Mouse (Mus musculus): ENCODE measurements around the gene Vmn2r81. TPM values are rescaled to one million over a fixed set of nuclear protein-coding genes. Genes with fewer than 3 reads are reported as not detected.
A peak's percentile ranks its signal among the peaks of the same experiment; 100 is the strongest.
"Not testable (repeated sequence)": the region's sequence is repeated elsewhere in the genome, so short reads cannot be mapped to it uniquely, and the experiment has no call there.

The Vmn2r81 gene
- polyA plus RNA-seq (2014; fragmentation: Nextera tagmentation; extraction: Ambion mirVana), result not detected in 2 replicates

DNA sequence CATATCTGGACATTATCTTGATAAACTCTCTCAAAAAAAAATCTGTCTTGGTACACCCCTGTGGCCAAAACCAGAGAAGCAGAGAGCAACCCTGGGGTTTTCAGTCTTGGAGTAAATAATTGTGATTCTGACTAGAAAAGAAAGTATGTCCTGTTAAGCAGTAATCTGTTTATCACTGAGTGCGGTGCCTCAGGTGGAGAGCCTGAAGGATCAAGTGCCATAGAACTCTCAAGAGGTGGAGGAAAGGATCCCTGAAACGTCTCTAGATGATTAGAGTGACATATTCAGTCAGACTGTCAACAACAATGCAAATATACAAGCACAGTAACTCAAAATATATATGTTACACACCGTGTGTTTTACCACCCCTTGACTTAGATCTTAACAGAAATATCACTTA, at the start of gene Vmn2r81:
TSS of gene Vmn2r81 (plus strand) at position 301 of the 400 bp plus-strand sequence.
- H3K4me1 ChIP-seq (replicated peaks; ENCODE audit: control insufficient read depth, insufficient read depth, low read length); H3K9me3 ChIP-seq (ENCODE audit: control insufficient read depth, low read length); H3K4me2 ChIP-seq (ENCODE audit: low read length); H3K4me3 ChIP-seq (ENCODE audit: low read depth, low read length); DNase-seq (ENCODE audit: low spot score); ATAC-seq (replicated peaks; ENCODE audit: low FRiP score, low TSS enrichment, low read depth); H3K27ac ChIP-seq (ENCODE audit: low read depth); H3K27me3 ChIP-seq (replicated peaks; ENCODE audit: control insufficient read depth, insufficient read depth, low read length); H3K36me3 ChIP-seq (ENCODE audit: control insufficient read depth, insufficient read depth, low read length); H3K9ac ChIP-seq (ENCODE audit: low read length): not testable (repeated sequence)
- 60% methylated on average over 2 of the region's 3 CpGs for WGBS

DNA sequence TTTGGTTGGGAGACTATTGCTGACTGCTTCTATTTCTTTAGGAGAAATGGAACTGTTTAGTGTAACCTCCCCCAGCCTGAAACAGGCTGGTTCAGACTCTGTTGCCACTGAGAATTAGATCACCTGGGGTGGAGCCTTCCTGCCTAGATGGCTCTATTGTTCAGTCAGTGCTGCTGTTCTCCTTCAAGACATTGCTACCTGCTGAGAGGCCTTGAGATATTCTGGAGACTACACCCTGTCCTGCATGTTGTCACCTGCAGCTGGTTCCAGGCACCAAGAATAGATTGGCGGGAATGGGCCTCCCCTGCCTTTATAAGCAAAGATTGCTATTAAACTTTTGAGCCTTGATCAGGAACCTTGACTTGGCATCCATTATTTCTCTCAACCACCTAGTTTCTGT, 47.5 kb upstream of the Vmn2r81 start:
- not testable (repeated sequence) for H3K4me1 ChIP-seq (replicated peaks; ENCODE audit: control insufficient read depth, insufficient read depth, low read length); H3K27ac ChIP-seq (ENCODE audit: low read depth); DNase-seq (ENCODE audit: low spot score); H3K9me3 ChIP-seq (ENCODE audit: control insufficient read depth, low read length); H3K9ac ChIP-seq (ENCODE audit: low read length); H3K36me3 ChIP-seq (ENCODE audit: control insufficient read depth, insufficient read depth, low read length); H3K4me2 ChIP-seq (ENCODE audit: low read length); ATAC-seq (replicated peaks; ENCODE audit: low FRiP score, low TSS enrichment, low read depth); H3K4me3 ChIP-seq (ENCODE audit: low read depth, low read length); H3K27me3 ChIP-seq (replicated peaks; ENCODE audit: control insufficient read depth, insufficient read depth, low read length)
- 88% methylated on average over 1 of the region's 1 CpGs for WGBS

DNA sequence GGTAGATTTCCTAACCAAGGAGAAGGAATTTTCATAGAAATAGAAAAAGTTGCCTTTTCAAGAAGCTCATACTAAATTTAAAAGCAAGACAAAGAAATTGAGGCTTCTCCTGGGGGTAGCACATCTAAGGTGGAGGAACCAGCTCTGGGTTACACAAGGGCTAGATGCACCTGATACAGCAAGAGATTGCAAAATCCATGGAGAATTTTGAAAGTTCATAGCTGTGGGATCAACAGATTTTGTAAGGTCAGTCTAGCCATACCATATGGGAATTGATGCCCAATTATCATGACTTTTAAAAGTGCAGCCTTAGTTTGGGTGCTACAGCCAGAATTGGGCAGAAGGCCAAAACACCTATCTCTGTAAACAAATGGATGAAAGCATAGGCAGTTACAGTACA, 27.1 kb upstream of the Vmn2r81 start:
- no peak overlapping the region for H3K4me3 ChIP-seq (ENCODE audit: low read depth, low read length)
- no peaks in the 10 kb centered on the region for H3K4me1 ChIP-seq (replicated peaks; ENCODE audit: control insufficient read depth, insufficient read depth, low read length)
- no peak overlapping the region for H3K27ac ChIP-seq (ENCODE audit: low read depth)
- no peak overlapping the region for H3K4me2 ChIP-seq (ENCODE audit: low read length)
- no peaks in the 10 kb centered on the region for H3K36me3 ChIP-seq (ENCODE audit: control insufficient read depth, insufficient read depth, low read length)
- H3K27me3 ChIP-seq (replicated peaks; ENCODE audit: control insufficient read depth, insufficient read depth, low read length), result no peaks in the 10 kb centered on the region
- ATAC-seq (replicated peaks; ENCODE audit: low FRiP score, low TSS enrichment, low read depth), result no peak
- no peaks in the 10 kb centered on the region for H3K9me3 ChIP-seq (ENCODE audit: control insufficient read depth, low read length)
- H3K9ac ChIP-seq (ENCODE audit: low read length), result no peak overlapping the region
- DNase-seq (ENCODE audit: low spot score), result no peak

DNA sequence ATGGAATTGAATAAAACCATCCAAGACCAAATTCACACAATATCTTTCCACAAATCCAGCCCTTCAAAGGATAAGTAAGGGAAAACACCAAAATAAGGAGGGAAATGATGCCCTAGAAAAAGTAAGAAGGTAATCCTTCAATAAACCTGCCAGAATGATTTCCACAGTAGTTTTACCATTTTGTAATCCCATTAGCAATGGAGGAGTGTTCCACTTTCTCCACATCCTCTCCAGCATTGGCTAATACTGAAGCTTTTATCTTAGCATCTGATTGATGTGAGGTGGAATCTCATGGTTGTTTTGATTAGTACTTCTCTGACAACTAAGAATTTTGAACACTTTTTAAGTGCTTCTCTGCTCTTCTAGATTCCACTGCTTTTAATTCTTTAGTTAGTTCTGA, 25.9 kb upstream of the Vmn2r81 start:
- ATAC-seq (replicated peaks; ENCODE audit: low FRiP score, low TSS enrichment, low read depth), result no peak
- Histone ChIP-seq H3K4me1 (replicated peaks; ENCODE audit: control insufficient read depth, insufficient read depth, low read length) (no peaks in the 10 kb centered on the region), H3K36me3 (ENCODE audit: control insufficient read depth, insufficient read depth, low read length) (no peaks in the 10 kb centered on the region), H3K4me2 (ENCODE audit: low read length) (no peak overlapping the region), H3K27ac (ENCODE audit: low read depth) (no peak overlapping the region), H3K27me3 (replicated peaks; ENCODE audit: control insufficient read depth, insufficient read depth, low read length) (no peaks in the 10 kb centered on the region), H3K9ac (ENCODE audit: low read length) (no peak overlapping the region), H3K9me3 (ENCODE audit: control insufficient read depth, low read length) (no peaks in the 10 kb centered on the region), H3K4me3 (ENCODE audit: low read depth, low read length) (no peak overlapping the region)
- no peak for DNase-seq (ENCODE audit: low spot score)

DNA sequence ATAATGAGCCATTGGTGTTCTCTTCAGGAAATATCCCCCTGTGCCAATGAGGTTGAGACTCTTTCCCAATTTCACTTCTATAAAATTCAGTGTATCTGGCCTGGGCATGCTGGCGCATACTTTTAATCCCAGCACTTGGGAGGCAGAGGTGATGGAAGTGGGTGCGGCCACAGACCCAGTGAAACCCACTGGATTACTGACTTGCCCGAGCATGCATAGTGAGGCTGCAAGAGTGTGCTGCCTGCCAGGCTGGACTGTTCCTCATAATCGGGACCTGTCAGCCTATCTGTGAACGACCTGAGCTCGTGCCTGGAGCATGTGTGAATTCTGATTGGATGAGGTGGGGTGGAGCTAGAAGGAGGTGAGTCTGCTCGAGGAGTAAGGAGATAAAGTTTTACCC, 25.3 kb upstream of the Vmn2r81 start:
- no peaks in the 10 kb centered on the region for H3K27me3 ChIP-seq (replicated peaks; ENCODE audit: control insufficient read depth, insufficient read depth, low read length)
- H3K4me3 ChIP-seq (ENCODE audit: low read depth, low read length), result no peak overlapping the region
- H3K27ac ChIP-seq (ENCODE audit: low read depth), result no peak overlapping the region
- no peak for DNase-seq (ENCODE audit: low spot score)
- H3K9ac ChIP-seq (ENCODE audit: low read length), result no peak overlapping the region
- no peaks in the 10 kb centered on the region for H3K4me1 ChIP-seq (replicated peaks; ENCODE audit: control insufficient read depth, insufficient read depth, low read length)
- WGBS, result 72% methylated on average over 7 of the region's 7 CpGs
- no peaks in the 10 kb centered on the region for H3K9me3 ChIP-seq (ENCODE audit: control insufficient read depth, low read length)
- ATAC-seq (replicated peaks; ENCODE audit: low FRiP score, low TSS enrichment, low read depth), result no peak
- H3K36me3 ChIP-seq (ENCODE audit: control insufficient read depth, insufficient read depth, low read length), result no peaks in the 10 kb centered on the region
- no peak overlapping the region for H3K4me2 ChIP-seq (ENCODE audit: low read length)

DNA sequence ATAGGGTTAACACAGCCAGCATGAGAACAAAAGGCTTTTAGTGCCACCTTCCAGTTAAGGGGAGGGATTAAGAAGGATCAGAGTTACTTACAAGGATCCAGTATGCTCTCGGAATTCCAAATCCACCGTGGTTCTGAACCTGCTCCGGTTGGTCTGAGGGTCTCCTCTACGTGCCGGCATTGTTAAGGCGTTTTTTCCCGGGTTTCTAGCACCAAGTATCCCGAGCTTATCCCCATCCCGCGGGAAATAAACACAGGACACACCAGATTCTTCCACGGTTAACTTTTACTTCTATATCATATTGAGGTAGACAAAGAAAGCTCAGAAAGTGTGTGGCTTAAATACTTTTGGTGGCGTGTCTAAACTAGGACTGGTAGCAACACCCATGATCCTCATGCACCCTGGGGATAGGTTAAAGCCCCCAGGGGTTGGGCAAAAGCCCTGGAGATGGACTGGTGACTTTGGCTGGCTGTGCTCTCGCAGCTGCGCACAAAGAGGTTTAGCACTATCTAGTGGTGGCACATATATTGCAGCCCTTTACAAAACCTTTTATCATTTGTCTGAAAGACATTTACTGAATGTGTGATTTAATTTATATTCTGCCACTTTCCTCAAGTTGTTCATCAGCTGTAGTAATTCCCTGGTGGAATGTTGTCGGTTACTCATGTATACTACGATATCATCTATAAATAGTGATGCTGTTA, 74.7 kb downstream of the Vmn2r81 start:
- Histone ChIP-seq H3K27ac (ENCODE audit: low read depth) (peak overlapping the region; percentile 43; the same call in 1 of the 2 replicates), H3K4me2 (ENCODE audit: low read length) (peak overlapping the region; percentile 28), H3K9ac (ENCODE audit: low read length) (0 out of 2 replicates have a peak overlapping the region, but pooled peaks have one; percentile 7), H3K4me3 (ENCODE audit: low read depth, low read length) (peak overlapping the region; percentile 22)
- H3K9me3 ChIP-seq (ENCODE audit: control insufficient read depth, low read length); H3K27me3 ChIP-seq (replicated peaks; ENCODE audit: control insufficient read depth, insufficient read depth, low read length); H3K4me1 ChIP-seq (replicated peaks; ENCODE audit: control insufficient read depth, insufficient read depth, low read length); H3K36me3 ChIP-seq (ENCODE audit: control insufficient read depth, insufficient read depth, low read length): not testable (repeated sequence)
- peak; percentile 66; the same call in 1 of the 2 replicates for ATAC-seq (replicated peaks; ENCODE audit: low FRiP score, low TSS enrichment, low read depth)
- WGBS, result 5% methylated on average over 16 of the region's 16 CpGs
- DNase-seq (ENCODE audit: low spot score), result peak; percentile 58

DNA sequence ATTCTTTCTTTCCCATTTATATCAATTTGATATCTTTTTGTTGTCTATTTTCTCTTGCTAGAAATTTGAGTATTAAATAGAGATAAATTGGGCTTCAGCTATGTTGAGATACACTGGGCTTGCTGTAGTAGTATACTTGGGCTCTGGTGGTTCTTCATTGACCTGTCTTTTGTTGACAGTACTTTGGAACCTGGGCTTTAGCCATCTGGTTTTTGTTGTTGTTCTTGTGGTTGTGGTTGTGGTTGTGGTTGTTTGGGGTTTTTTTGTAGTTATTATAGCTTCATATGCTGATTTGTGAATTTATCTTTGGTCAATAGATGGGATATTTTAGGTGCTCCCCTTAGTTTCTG, 75.2 kb downstream of the Vmn2r81 start:
- Histone ChIP-seq H3K4me3 (ENCODE audit: low read depth, low read length) (no peak overlapping the region), H3K4me2 (ENCODE audit: low read length) (no peak overlapping the region), H3K9me3 (ENCODE audit: control insufficient read depth, low read length) (no peaks in the 10 kb centered on the region), H3K9ac (ENCODE audit: low read length) (no peak overlapping the region), H3K27ac (ENCODE audit: low read depth) (no peak overlapping the region), H3K4me1 (replicated peaks; ENCODE audit: control insufficient read depth, insufficient read depth, low read length) (no peaks in the 10 kb centered on the region), H3K36me3 (ENCODE audit: control insufficient read depth, insufficient read depth, low read length) (no peaks in the 10 kb centered on the region), H3K27me3 (replicated peaks; ENCODE audit: control insufficient read depth, insufficient read depth, low read length) (no peaks in the 10 kb centered on the region)
- ATAC-seq (replicated peaks; ENCODE audit: low FRiP score, low TSS enrichment, low read depth) (0 out of 2 replicates have a peak, but pooled peaks have one; percentile 40), DNase-seq (ENCODE audit: low spot score) (no peak)

Other genes starting within 250 kb of the Vmn2r81 start
- not detected in 2 replicates for gene Olfr1351, start 235.2 kb upstream of the Vmn2r81 start, polyA plus RNA-seq (2014; fragmentation: Nextera tagmentation; extraction: Ambion mirVana)
- not detected in 2 replicates for gene Olfr57, start 219.0 kb upstream of the Vmn2r81 start, polyA plus RNA-seq (2014; fragmentation: Nextera tagmentation; extraction: Ambion mirVana)
- 27.2 and 32.8 TPM in 2 replicates for gene 2610008E11Rik, start 150.1 kb upstream of the Vmn2r81 start, polyA plus RNA-seq (2014; fragmentation: Nextera tagmentation; extraction: Ambion mirVana)
- gene Vmn2r80, start 98.9 kb upstream of the Vmn2r81 start, polyA plus RNA-seq (2014; fragmentation: Nextera tagmentation; extraction: Ambion mirVana), result not detected in 2 replicates
- gene Vmn2r82, start 108.8 kb downstream of the Vmn2r81 start, polyA plus RNA-seq (2014; fragmentation: Nextera tagmentation; extraction: Ambion mirVana), result not detected in 2 replicates
- not detected in 2 replicates for gene Vmn2r83, start 221.0 kb downstream of the Vmn2r81 start, polyA plus RNA-seq (2014; fragmentation: Nextera tagmentation; extraction: Ambion mirVana)